Mouse (Mus musculus) hindbrain, embryonic 13.5 days (tissue): Measurements from ENCODE around the gene Frmd5. TPM values are rescaled to one million over a fixed set of nuclear protein-coding genes. Genes with fewer than 3 reads are reported as not detected.

Experiments used
- ATAC-seq: fragments of 200-750 bp; cut with Nextera tagmentation; 2 replicates; pipeline ENCODE4 v1.8.0; 2017; ENCODE audit warnings: moderate TSS enrichment; ENCODE audit not compliant: low FRiP score
- H3K27ac ChIP-seq: fragments of 300-500 bp; sonication (generic); 2 replicates; pipeline ENCODE4 v1.5.1; 2015; ENCODE audit warnings: inconsistent platforms, mild to moderate bottlenecking, moderate library complexity
- H3K27me3 ChIP-seq: fragments of 300-500 bp; sonication (generic); 2 replicates; pipeline ENCODE4 v1.6.1; 2015; ENCODE audit warnings: mild to moderate bottlenecking, inconsistent platforms
- H3K36me3 ChIP-seq: fragments of 300-500 bp; sonication (generic); 2 replicates; pipeline ENCODE4 v1.6.1; 2015; ENCODE audit warnings: mild to moderate bottlenecking, inconsistent platforms
- H3K4me1 ChIP-seq: fragments of 300-500 bp; sonication (generic); replicated peaks from 2 replicates; pipeline ENCODE4 v1.6.1; 2015; ENCODE audit warnings: inconsistent platforms
- H3K4me2 ChIP-seq: fragments of 300-500 bp; sonication (generic); 2 replicates; pipeline ENCODE4 v1.6.1; 2015; ENCODE audit warnings: inconsistent platforms, mild to moderate bottlenecking, moderate library complexity
- H3K4me3 ChIP-seq: fragments of 300-500 bp; sonication (generic); 2 replicates; pipeline ENCODE4 v1.5.1; 2015; ENCODE audit warnings: mild to moderate bottlenecking, inconsistent platforms
- H3K9ac ChIP-seq: fragments of 300-500 bp; sonication (generic); 2 replicates; pipeline ENCODE4 v1.6.1; 2015; ENCODE audit warnings: mild to moderate bottlenecking, inconsistent platforms
- H3K9me3 ChIP-seq: fragments of 300-500 bp; sonication (generic); 2 replicates; pipeline ENCODE4 v1.6.1; 2016; ENCODE audit warnings: inconsistent platforms
- WGBS: fragments of 180-500 bp; shearing (Covaris S2); methylation state at CpG from one replicate; pipeline ENCODE4 v1.1.7; 2015; 5-methylcytosine and 5-hydroxymethylcytosine counted together
- polyA plus RNA-seq: library from polyadenylated mRNA; unstranded; fragments of >200 nt; fragmentation: Nextera tagmentation; extraction: Ambion mirVana; gene quantifications from 2 replicates; pipeline ENCODE4 v1.2.1, GENCODE M21; 2015

Gene Frmd5
- polyA plus RNA-seq, 1 experiment from 2014 or later = 33.0 TPM

DNA sequence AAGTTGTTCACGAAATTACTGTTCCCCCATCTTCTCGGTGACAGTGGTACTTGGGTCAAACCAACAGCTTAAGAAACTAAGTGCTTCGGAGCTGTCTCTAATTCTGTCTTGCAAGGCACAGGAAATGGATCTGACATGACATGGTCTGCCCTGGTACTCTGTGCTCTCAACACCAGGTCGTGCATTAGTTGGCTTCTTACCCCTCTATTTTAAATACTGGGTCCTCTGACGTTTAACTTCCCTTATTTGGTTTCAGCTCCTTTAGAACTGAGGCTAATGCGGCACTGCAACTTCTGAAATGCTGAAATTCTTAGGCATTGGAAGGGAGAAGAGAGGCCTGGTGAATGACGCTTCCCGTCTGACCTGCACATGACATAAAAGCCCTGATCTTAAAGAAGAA lies 48.6 kb downstream of the Frmd5 start:
- H3K4me1 ChIP-seq = peaks cover 14% of the 10 kb centered on the region
- no peaks in the 10 kb centered on the region for H3K9me3 ChIP-seq
- 87% methylated on average over 8 of the region's 8 CpGs for WGBS
- ATAC-seq = no peak
- H3K9ac ChIP-seq = no peak overlapping the region
- no peaks in the 10 kb centered on the region for H3K27me3 ChIP-seq
- H3K36me3 ChIP-seq = no peaks in the 10 kb centered on the region
- H3K4me2 ChIP-seq = no peak overlapping the region
- H3K4me3 ChIP-seq = no peak overlapping the region
- H3K27ac ChIP-seq = no peak overlapping the region

DNA sequence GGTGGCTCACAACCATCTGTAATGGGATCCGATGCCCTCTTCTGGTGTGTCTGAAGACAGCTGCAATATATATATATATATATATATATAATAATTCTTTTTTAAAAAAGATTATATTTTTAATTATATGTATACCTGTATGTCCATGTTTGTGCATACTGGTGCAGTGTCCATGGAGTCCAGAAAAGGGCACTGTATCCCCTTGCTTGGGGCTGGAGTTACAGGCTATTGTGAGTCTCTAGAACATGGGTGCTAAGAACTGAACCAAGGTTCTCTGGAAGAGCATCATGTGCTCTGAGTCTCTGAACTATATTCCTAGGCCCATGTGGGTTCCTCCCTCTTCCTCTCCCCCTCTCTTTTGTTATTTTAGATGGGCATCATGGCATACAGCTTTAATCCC lies 50.6 kb downstream of the Frmd5 start:
- no peak for ATAC-seq
- H3K4me2 ChIP-seq = no peak overlapping the region
- H3K4me3 ChIP-seq = no peak overlapping the region
- no peak overlapping the region for H3K27ac ChIP-seq
- no peak overlapping the region for H3K9ac ChIP-seq
- H3K4me1 ChIP-seq = peaks cover 14% of the 10 kb centered on the region
- H3K27me3 ChIP-seq = no peaks in the 10 kb centered on the region
- no peaks in the 10 kb centered on the region for H3K36me3 ChIP-seq
- H3K9me3 ChIP-seq = no peaks in the 10 kb centered on the region
- WGBS = 100% methylated on average over 1 of the region's 1 CpGs

DNA sequence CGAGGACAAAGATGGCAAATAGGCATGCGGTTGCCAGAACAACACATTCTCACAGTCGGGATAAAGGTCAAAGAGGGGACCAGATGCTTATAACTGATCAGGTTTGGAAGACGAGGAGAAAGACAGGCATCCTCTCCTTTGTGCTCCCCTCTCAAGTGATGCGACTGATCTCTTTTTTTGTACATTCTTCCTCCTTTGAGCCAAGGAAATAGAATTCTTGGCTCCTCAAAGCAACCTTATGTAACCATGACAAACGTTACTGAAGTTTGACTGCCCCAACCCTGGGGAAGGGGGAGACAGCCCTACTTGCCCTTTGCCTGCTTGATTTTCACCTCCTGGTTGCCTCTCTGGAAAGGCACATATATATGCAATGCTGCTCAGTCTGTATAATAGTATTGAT lies 51.8 kb downstream of the Frmd5 start:
- Histone ChIP-seq H3K36me3 (no peaks in the 10 kb centered on the region), H3K4me2 (no peak overlapping the region), H3K4me3 (no peak overlapping the region), H3K27me3 (no peaks in the 10 kb centered on the region), H3K27ac (0 out of 2 replicates have a peak overlapping the region, but pooled peaks have one; percentile 30), H3K4me1 (peaks cover 14% of the 10 kb centered on the region), H3K9ac (0 out of 2 replicates have a peak overlapping the region, but pooled peaks have one; percentile 5), H3K9me3 (no peaks in the 10 kb centered on the region)
- 0 out of 2 replicates have a peak, but pooled peaks have one; percentile 10 for ATAC-seq
- WGBS = 12% methylated on average over 6 of the region's 6 CpGs

DNA sequence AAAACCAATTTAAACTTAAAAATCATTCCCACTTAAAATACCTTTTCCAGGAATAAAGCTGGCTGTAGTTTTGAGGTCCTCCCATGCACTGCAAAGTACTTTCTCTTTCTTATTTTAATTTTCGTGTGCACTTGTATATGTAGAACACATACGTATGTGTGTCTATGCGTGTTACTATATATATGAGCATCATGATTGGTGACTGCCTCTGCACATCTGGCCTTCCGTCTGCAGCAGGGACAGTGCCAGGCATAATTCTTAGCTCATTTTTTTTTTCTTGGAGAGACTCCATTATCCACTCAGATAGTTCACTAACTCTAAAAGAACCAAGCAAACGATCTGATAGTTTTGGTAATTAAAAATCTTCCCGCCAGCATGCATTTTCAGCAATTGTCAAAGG lies 56.8 kb downstream of the Frmd5 start:
- Histone ChIP-seq H3K36me3 (no peaks in the 10 kb centered on the region), H3K9me3 (no peaks in the 10 kb centered on the region), H3K4me1 (peaks cover 6% of the 10 kb centered on the region), H3K27ac (no peak overlapping the region), H3K9ac (no peak overlapping the region), H3K27me3 (no peaks in the 10 kb centered on the region), H3K4me2 (no peak overlapping the region), H3K4me3 (no peak overlapping the region)
- 88% methylated on average over 6 of the region's 6 CpGs for WGBS
- no peak for ATAC-seq

DNA sequence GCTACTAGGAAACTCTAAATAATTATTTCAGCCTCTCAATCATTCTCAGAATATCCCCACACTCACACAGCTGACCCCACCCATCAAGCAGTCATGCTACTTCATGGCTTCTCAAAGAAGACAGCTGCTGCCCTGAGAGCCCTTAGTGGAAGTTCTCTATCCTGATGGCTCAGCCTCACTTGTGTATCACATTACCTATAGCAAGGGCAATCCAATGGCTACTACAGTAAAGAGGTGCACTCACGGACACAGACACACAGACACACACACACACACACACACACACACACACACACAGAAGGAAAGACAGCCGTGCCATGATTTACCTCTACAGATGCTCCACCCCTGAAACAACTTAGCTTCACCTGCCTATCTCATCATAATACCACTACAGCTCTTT lies 65.7 kb downstream of the Frmd5 start:
- Histone ChIP-seq H3K4me2 (no peak overlapping the region), H3K4me1 (no peaks in the 10 kb centered on the region), H3K4me3 (no peak overlapping the region), H3K9ac (no peak overlapping the region), H3K27me3 (no peaks in the 10 kb centered on the region), H3K9me3 (no peaks in the 10 kb centered on the region), H3K36me3 (0 out of 2 replicates have a peak, but pooled peaks cover 3% of the 10 kb centered on the region), H3K27ac (no peak overlapping the region)
- no peak for ATAC-seq
- 96% methylated on average over 2 of the region's 2 CpGs for WGBS

DNA sequence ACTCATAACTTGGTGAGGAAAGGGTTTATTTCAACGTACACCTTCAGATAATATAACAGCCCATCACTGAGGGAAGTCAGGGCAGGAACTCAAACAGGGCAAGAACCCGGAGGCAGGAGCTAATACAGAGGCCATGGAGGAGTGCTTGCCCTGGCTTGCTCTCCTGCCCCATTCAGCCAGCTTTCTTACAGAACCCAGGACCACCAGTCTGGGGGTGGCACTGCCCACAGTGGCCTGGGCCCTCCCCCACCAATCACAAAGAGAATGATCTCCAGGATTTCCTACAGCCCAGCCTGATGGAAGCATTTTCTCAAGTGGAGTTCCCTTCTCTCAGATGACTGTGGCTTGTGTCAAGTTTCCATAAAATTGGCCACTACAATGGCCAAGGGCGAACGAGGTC lies 67.5 kb downstream of the Frmd5 start:
- ATAC-seq = no peak
- no peak overlapping the region for H3K4me2 ChIP-seq
- no peaks in the 10 kb centered on the region for H3K27me3 ChIP-seq
- H3K36me3 ChIP-seq = 0 out of 2 replicates have a peak, but pooled peaks cover 3% of the 10 kb centered on the region
- H3K4me1 ChIP-seq = no peaks in the 10 kb centered on the region
- WGBS = 91% methylated on average over 4 of the region's 4 CpGs
- H3K27ac ChIP-seq = no peak overlapping the region
- H3K9me3 ChIP-seq = no peaks in the 10 kb centered on the region
- no peak overlapping the region for H3K9ac ChIP-seq
- no peak overlapping the region for H3K4me3 ChIP-seq

DNA sequence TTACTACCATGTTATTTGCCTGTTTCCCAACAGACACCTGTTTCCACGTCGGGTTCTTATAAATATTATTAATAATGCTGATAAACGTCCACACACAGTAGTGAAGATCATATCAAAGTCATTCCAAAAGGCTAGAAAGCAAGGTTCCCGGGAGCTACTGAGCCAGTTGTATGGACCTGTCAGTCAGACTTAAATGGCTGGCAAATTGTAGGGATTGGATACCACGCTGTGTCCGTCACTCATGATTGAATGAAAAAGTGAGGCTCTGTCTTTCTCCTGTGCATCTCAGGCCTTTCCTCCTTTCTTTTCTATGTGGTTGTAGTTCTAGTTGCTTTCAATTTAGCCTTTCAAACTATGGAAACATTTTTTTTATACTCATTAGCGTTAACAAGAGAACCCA lies 73.5 kb downstream of the Frmd5 start:
- H3K27me3 ChIP-seq = no peaks in the 10 kb centered on the region
- no peaks in the 10 kb centered on the region for H3K9me3 ChIP-seq
- 77% methylated on average over 7 of the region's 7 CpGs for WGBS
- H3K4me2 ChIP-seq = no peak overlapping the region
- H3K4me3 ChIP-seq = no peak overlapping the region
- no peak for ATAC-seq
- H3K4me1 ChIP-seq = 0 out of 2 replicates have a peak, but pooled peaks cover 4% of the 10 kb centered on the region
- H3K36me3 ChIP-seq = no peaks in the 10 kb centered on the region
- no peak overlapping the region for H3K9ac ChIP-seq
- H3K27ac ChIP-seq = no peak overlapping the region

DNA sequence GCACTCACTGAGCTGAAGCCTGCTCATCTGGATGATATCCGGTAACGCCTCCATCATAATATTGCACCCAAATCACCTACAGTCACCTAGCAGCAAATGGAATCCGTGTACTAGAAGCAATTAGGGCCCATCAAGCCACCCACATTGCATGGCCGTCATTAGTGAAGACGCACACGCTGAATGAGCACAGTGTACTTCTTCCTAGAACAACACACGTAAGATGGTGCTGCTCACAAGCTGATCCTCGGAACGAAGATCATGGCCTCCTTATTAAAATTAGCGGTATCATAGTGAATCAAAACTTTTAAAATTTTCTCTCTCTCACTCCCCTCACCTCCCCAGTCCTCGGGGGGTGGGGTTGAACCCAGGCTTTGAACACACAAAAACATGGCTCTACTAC lies 76.4 kb downstream of the Frmd5 start:
- no peak overlapping the region for H3K9ac ChIP-seq
- 96% methylated on average over 11 of the region's 11 CpGs for WGBS

DNA sequence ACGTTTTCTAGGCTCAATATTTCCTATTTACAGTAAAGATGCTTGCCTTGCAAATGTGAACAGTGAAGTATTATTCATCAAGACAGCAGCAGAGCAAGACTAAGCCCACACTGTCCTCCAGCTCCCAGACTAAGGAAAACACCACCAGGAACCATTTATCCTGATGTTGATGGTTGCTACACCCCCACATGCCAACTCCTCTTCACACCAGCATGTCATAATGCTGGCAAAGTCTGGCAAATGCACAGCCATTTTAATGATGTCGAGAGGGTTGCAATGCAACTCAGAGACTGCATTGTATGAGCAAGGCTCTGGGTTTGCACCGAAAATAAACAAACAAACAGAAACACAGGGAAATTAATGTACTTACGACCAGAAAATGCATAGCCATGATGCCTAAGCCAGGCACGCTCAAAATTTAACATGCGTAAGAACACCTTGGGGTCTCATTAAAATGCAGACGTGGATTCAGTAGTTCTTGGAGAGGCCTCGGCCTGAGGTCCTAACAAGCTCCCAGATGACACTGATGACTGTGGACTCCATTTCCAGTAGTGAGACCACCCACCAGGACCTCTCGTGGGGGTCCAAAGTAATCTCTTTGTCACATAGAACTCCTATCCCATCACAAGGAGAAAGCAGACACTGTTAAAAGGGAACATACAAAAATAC lies 77.8 kb downstream of the Frmd5 start:
- no peak for ATAC-seq
- H3K4me2 ChIP-seq = no peak overlapping the region
- 67% methylated on average over 9 of the region's 9 CpGs for WGBS

More for the DNA sequence above, 76.4 kb downstream of the Frmd5 start:
- Histone ChIP-seq H3K27me3 (no peaks in the 10 kb centered on the region), H3K9me3 (no peaks in the 10 kb centered on the region), H3K4me3 (no peak overlapping the region), H3K4me1 (peaks cover 10% of the 10 kb centered on the region; the same call in 1 of the 2 replicates), H3K27ac (no peak overlapping the region), H3K4me2 (no peak overlapping the region), H3K36me3 (no peaks in the 10 kb centered on the region)
- no peak for ATAC-seq

DNA sequence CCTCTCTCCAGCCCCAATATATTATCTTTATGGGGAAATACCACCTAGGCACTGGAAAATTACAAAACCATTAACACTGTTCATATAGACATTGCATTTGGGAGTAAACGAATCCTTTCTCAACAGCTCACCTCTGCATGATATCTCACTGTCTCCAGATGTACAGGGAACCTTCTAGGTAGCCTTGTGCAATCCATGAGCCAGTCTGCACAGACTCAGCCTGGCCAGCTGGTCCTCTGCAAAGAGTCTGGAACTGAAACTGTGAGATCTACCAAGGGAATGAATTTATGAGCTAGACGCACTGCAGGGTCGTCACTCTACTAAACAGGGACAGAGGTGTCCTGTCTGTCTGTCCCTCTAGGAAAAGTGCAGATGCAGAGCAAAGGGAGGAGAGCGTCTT lies 82.0 kb downstream of the Frmd5 start:
- no peak for ATAC-seq
- WGBS = 76% methylated on average over 4 of the region's 4 CpGs

More for the DNA sequence above, 77.8 kb downstream of the Frmd5 start:
- H3K4me3 ChIP-seq = no peak overlapping the region
- H3K36me3 ChIP-seq = no peaks in the 10 kb centered on the region
- H3K9me3 ChIP-seq = no peaks in the 10 kb centered on the region
- peak overlapping the region; percentile 15; the same call in 1 of the 2 replicates for H3K27ac ChIP-seq
- H3K4me1 ChIP-seq = peaks cover 14% of the 10 kb centered on the region; the same call in 1 of the 2 replicates
- no peak overlapping the region for H3K9ac ChIP-seq
- H3K27me3 ChIP-seq = no peaks in the 10 kb centered on the region

DNA sequence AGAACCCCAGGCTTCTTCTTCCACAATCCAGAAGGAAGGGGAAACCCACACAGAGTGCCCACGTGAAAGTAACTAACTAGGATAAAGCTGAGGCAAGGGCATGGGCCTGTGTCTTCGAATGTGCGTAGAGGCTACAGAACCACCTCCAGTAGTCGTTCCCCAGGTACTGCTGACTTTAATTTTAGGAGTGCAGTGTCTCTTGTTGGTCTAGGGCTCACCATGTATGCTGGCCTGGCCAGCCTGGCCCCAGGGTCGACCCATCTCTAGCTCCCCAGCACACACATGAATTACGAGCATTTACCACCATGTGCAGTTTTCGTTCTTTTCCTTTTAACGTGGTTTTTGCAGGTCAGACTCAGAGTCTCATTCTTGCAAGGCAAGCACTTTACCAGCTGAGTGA lies 83.1 kb downstream of the Frmd5 start:
- H3K4me3 ChIP-seq = no peak overlapping the region
- no peaks in the 10 kb centered on the region for H3K27me3 ChIP-seq
- ATAC-seq = no peak
- H3K27ac ChIP-seq = no peak overlapping the region
- H3K4me2 ChIP-seq = no peak overlapping the region
- WGBS = 90% methylated on average over 8 of the region's 8 CpGs
- H3K4me1 ChIP-seq = peaks cover 20% of the 10 kb centered on the region
- H3K9ac ChIP-seq = no peak overlapping the region
- no peaks in the 10 kb centered on the region for H3K36me3 ChIP-seq
- no peaks in the 10 kb centered on the region for H3K9me3 ChIP-seq

More for the DNA sequence above, 82.0 kb downstream of the Frmd5 start:
- Histone ChIP-seq H3K4me1 (peaks cover 17% of the 10 kb centered on the region; the same call in 1 of the 2 replicates), H3K9ac (no peak overlapping the region), H3K27me3 (no peaks in the 10 kb centered on the region), H3K36me3 (no peaks in the 10 kb centered on the region), H3K9me3 (no peaks in the 10 kb centered on the region), H3K4me2 (no peak overlapping the region), H3K27ac (no peak overlapping the region), H3K4me3 (no peak overlapping the region)

DNA sequence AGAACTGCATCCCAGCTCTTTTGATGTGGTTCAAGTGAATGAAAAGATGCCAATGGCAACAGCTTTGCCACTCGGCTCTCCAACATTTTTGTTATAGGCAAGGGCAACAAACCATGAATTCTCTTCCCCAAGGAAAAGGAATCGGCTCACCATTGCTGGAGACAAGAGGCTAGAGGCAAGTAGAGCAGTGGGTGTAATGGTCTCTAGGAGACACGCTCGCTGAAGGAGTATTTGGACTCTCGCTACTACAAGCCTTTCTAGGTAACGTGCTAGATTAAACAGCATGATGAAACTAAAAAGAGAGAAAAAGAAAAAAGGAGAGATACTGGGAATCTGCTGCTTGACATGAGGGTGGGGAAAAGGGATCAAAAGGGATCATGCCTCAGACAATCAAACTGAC lies 87.9 kb downstream of the Frmd5 start:
- Histone ChIP-seq H3K4me1 (peaks cover 27% of the 10 kb centered on the region), H3K4me2 (no peak overlapping the region), H3K27ac (peak overlapping the region; percentile 3; the same call in 1 of the 2 replicates), H3K9me3 (no peaks in the 10 kb centered on the region), H3K9ac (no peak overlapping the region), H3K4me3 (no peak overlapping the region), H3K36me3 (no peaks in the 10 kb centered on the region), H3K27me3 (no peaks in the 10 kb centered on the region)
- 64% methylated on average over 6 of the region's 6 CpGs for WGBS
- ATAC-seq = no peak

DNA sequence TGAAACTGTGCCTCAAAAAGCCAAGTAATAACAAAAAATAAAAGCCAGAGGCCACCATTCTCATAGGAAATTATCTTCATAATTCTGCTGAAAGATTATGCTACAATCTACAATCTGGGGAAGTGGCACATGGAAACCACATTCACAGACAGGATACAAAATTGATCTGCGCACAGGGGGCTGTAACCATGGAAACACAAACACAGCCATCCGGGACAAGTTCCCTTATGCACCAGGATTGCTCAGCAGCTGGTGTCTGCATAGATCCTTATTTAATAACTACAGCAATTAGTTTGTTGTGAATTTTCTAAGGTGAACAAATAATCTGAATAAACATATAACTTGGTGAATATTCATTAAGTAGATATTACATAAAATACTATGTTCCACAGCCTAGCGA lies 89.8 kb downstream of the Frmd5 start:
- Histone ChIP-seq H3K36me3 (no peaks in the 10 kb centered on the region), H3K4me1 (peaks cover 38% of the 10 kb centered on the region), H3K27ac (0 out of 2 replicates have a peak overlapping the region, but pooled peaks have one; percentile 42), H3K4me3 (no peak overlapping the region), H3K27me3 (no peaks in the 10 kb centered on the region), H3K9me3 (no peaks in the 10 kb centered on the region), H3K4me2 (no peak overlapping the region), H3K9ac (no peak overlapping the region)
- WGBS = 46% methylated on average over 3 of the region's 3 CpGs
- ATAC-seq = no peak
